Mouse (Mus musculus) left cerebral cortex, adult 9 months (tissue): ENCODE results near the gene Asic2.

Source experiments
- DNase-seq, 2 experiments: peaks; one replicate each; pipeline ENCODE4 v3.0.0; 2022; ENCODE audit warnings: low spot score in 2 of 2

Gene Asic2

GRCm38 (mm10) chr11:80917688-80918087 lies 1050.6 kb downstream of the Asic2 start:
- no peak for DNase-seq

- DNase-seq: no peak
Observed at GRCm38 (mm10) chr11:80913408-80914024, 1054.7 kb downstream of the Asic2 start.

- DNase-seq: peak in 1 of 2 experiments; percentile 37
Observed at GRCm38 (mm10) chr11:80912721-80913120, 1055.5 kb downstream of the Asic2 start.

- peak in 1 of 2 experiments; percentile 66 for DNase-seq
Observed at GRCm38 (mm10) chr11:80907820-80908219, 1060.4 kb downstream of the Asic2 start.

DNA sequence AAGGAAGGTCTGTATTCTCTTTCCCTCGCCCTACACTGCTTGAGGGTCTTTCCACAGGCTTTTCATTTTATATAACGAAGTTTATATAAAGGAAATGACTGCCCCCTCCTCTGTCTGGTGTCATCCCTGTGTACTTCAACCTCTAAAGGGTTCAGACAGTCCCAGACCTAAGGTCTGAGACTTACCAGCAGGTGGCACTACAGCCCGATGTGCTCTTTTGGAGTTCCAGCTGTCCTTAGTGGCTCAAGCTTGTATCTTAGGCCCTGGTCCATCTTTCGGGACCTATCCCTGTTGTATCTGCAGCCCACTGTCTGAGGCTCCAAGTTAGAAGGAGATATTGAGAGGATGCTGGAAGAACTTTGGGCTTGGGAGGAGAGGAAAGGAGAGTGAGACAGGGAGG lies 1061.8 kb downstream of the Asic2 start:
- DNase-seq: peak in 1 of 2 experiments; percentile 75

GRCm38 (mm10) chr11:80904559-80904958 lies 1063.7 kb downstream of the Asic2 start:
- no peak for DNase-seq

- DNase-seq: no peak
Observed at GRCm38 (mm10) chr11:80903426-80903825, 1064.8 kb downstream of the Asic2 start.

GRCm38 (mm10) chr11:80902664-80903063 lies 1065.6 kb downstream of the Asic2 start:
- DNase-seq: no peak

- no peak for DNase-seq
Observed at GRCm38 (mm10) chr11:80900555-80900954, 1067.7 kb downstream of the Asic2 start.

DNA sequence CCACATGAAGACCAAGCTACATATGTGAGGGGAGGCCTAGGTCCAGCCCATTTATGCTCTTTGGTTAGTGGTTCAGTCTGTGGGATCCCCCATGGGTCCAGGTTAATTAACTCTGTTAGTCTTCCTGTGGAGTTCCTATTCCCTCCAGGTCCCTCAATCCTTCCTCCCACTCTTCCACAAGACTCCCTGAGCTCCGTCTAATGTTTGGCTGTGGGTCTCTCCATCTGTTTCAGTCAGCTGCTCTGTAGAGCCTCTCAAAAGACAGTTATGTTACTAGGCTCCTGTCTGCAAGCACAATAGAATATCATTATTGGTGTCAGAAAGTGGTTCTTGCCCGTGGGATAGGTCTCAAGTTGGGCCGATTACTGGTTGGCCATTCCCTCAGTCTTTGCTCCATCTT lies 1072.4 kb downstream of the Asic2 start:
- DNase-seq: no peak

DNA sequence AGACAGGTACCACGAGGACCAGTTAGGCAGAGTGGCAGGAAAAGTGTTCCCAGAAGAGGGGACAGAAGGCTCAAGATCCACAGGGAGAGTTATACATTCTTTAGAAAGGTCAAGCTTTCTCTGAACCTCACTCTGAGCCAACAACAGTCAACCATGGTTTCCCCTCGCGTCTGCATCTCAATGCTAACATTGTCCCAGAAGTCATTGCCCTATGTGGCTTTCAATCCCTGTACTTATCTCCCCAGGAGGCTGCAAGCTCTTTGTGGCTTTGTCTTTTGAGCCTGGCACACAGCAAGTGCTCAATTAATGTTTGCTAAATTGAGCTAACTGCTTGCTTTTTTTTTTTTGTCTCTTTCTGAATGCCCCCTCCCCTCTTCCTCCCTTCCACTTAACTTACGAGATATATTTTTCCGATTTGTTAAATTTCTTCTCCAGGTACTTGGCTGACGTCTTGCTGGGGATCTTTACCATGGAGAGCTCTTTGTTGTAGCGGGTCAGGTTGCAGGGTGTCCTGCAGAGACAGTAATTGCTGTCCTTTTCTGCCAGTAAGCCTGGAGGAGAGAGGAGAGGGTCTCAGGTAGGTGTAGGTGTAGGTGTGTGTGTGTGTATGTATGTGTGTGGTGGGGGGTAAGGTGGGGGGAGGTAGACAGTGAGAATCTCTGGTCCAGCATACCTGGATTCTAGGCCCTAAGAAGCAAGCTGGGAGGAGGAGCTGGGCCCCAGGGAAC lies 1078.8 kb downstream of the Asic2 start:
- no peak for DNase-seq

GRCm38 (mm10) chr11:80887021-80887420 lies 1081.2 kb downstream of the Asic2 start:
- no peak for DNase-seq

GRCm38 (mm10) chr11:80886365-80886764 lies 1081.9 kb downstream of the Asic2 start:
- peak; percentile 36 to 41 for DNase-seq

- peak in 1 of 2 experiments; percentile 56 for DNase-seq
Observed at GRCm38 (mm10) chr11:80884521-80885231, 1083.6 kb downstream of the Asic2 start.

DNA sequence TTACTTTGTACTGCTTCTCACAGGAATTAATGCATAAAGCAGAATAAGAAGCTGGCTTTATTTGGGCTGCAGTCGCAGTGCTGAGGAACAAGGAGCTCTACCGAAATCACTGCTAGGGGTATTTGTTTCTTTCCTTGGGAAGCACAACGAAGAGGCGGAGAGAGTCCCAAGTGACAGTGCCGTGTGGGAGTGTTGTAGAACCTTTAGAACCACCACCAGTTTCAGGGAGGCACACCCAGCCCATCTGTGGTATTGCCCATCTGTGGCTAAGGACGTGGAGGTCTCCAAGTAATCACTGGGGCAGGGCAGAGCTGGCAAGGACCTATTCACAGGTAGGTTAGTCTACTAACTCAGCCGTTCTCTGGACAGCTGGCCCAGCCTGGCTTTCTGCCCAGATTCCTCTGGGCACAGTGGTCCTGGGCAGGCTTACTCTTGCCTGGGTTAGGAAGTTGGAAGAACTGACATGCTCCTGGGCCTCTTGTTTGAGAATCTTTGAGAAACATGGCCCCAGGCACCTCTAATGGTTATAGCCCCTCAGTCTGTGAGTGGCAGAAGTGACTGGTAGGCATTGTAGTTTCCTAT lies 1085.9 kb downstream of the Asic2 start:
- peak in 1 of 2 experiments; percentile 38 for DNase-seq

DNA sequence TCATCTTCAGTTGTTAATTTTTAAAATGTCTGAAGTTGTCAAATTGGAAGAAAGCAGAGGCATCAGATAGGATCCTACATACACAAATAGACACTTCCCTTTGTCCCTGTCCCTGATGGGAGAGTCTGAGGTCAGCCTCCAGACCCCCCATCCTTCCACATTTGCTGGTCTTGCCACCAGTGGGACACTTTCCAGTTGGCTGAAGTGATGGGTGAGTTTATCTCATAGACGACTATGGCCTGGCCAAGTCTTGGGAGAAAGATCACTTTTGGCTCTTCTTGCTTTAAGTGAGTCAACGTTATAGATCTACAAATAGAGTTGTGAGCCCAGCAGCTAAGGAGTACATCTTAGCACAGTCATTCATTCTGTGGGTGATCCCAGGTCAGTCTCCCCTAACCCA lies 1090.2 kb downstream of the Asic2 start:
- DNase-seq: no peak

DNA sequence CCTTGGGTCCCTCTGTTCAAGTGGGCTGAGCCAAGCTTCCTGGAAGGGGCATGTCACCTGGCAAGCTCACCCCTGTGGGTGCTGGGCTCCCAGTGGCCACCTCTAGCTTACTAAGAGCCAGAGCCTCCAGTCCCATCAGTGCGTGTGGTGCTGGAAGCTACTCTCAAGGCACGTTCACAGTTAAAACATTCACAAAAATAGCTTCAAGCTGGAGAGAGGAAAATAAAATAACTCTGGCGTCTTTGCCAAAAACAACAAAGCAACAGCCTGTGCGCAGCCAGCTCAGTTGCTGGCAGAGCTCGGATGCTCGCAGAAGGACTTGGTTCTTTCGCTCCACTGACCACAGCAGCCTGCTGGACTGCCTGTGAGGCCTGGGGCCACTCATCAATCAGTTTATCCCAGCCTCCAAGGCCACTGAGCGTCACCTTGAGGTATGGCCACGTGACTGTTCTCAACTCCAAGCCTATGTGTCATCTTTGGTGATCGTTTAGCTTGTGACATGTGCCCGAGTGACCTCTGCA lies 1091.1 kb downstream of the Asic2 start:
- peak in 1 of 2 experiments; percentile 65 for DNase-seq

DNA sequence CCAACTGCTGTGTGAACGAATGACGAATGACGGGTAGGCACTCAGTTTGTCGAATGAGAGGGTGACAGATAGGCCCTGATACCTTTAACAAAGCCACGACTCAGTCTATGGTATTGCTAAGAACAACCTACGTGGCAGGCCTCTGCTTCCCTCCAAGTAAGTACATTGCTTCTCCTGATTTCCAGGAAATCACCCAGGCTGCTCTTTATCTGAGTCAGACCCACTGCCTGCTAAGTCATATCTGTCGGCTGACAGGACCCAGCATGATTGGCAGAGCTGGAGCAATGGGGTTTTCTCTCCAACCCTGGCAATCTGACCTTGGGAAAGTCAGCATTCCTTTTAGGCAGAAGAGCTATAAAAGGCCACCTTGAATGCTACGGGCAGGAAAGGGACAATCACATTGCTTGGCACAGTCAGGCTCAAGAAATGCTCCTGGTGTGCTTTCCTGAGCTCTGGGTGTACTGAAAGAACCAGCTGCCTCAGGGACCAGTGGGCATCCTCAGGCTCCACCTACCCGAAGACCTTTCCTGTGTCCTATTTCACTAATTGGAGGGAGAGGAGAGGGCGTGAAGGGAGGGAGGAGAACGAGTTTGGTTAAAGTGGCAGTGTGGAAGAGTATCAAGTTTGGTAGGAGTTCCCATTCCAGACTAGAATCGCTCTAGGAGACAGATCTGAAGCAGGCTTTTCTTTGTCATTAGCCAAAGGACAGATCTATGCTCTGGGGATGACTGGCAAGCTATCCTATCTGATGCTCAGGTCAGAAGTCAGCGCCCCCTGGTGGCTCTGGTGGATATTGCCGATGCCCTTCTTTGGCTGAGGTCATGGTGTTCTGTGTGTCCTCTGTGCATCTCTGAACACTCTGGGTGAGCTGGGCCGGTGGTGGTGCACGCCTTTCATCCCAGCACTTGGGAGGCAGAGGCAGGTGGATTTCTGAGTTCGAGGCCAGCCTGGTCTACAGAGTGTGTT lies 1095.5 kb downstream of the Asic2 start:
- DNase-seq: peak in 1 of 2 experiments; percentile 56

GRCm38 (mm10) chr11:80868039-80868438 lies 1100.2 kb downstream of the Asic2 start:
- no peak for DNase-seq

- DNase-seq: no peak
Observed at GRCm38 (mm10) chr11:80862941-80863340, 1105.3 kb downstream of the Asic2 start.

DNA sequence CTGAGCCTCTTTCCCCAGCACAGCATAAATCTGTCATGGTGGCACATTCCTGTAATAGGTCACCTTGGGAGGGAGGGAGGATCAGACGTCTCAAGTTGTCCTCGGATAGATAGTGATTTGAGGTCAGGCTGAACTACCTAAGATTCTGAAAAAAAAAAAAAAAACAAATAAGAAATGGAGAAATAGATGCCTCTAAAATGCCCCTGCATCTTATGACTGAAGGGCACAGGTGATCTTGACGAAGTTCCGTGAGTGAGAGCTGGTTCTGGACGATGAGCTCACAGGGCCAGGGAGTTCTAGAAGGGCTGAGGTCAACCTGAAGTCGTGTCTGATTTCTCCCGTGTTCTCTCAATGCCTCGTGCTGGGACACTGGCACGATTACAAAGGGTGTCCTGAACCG lies 1110.2 kb downstream of the Asic2 start, which contains the start of gene Spaca3:
Gene Spaca3, plus strand, starts transcription at position 301 of the 400 bp plus-strand sequence.
- DNase-seq: no peak
